Mouse (Mus musculus): ENCODE results near the gene Dennd4a.

DNA sequence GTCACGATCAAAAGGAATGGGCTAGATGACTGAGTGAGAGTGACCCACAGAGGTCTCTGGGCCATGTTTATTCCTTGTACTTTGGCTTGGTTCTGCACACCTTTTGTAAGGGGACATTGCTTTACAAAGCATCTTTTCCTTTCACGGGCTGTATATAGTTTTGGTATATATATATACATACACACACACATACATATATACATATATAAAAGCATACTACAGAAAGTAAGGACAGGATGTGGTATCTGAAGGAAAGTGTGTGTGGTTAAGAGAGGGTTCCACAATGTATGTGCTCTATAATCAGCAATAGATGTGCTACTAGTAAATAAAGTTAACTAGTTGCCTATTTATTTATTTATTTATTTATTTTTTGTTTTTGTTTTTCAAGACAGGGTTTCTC, 20.6 kb downstream of the Dennd4a start:
- TF ChIP-seq POLR2A (IDR thresholded peaks at IDR 0.05; ENCODE audit: insufficient read depth, low read depth, low read length) (no peak), CTCF (IDR thresholded peaks at IDR 0.05; ENCODE audit: insufficient read depth, low read depth, low read length) (no peak)
